Mouse (Mus musculus) limb, embryonic 12.5 days (tissue): ENCODE results near the gene Cisd1. TPM values are rescaled to one million over a fixed set of nuclear protein-coding genes. Genes with fewer than 3 reads are reported as not detected.

Source experiments
- ATAC-seq: fragments of 200-750 bp; cut with Nextera tagmentation; 2 replicates; pipeline ENCODE4 v1.8.0; 2017; ENCODE audit warnings: low read depth, moderate TSS enrichment; ENCODE audit not compliant: insufficient number of reproducible peaks, insufficient read depth, low FRiP score, low TSS enrichment
- H3K27ac ChIP-seq: fragments of 300-500 bp; sonication (generic); 2 replicates; pipeline ENCODE4 v1.5.1; 2016; ENCODE audit warnings: mild to moderate bottlenecking, moderate library complexity
- H3K27me3 ChIP-seq: fragments of 300-500 bp; sonication (generic); 2 replicates; pipeline ENCODE4 v1.6.1; 2016; ENCODE audit warnings: mild to moderate bottlenecking, moderate library complexity
- H3K36me3 ChIP-seq: fragments of 300-500 bp; sonication (generic); 2 replicates; pipeline ENCODE4 v1.6.1; 2016; ENCODE audit warnings: mild to moderate bottlenecking, moderate library complexity
- H3K4me1 ChIP-seq: fragments of 300-500 bp; sonication (generic); replicated peaks from 2 replicates; pipeline ENCODE4 v1.6.1; 2016
- H3K4me2 ChIP-seq: fragments of 300-500 bp; sonication (generic); 2 replicates; pipeline ENCODE4 v1.6.1; 2016; ENCODE audit warnings: mild to moderate bottlenecking, moderate library complexity
- H3K4me3 ChIP-seq: fragments of 300-500 bp; sonication (generic); replicated peaks from 2 replicates; pipeline ENCODE4 v1.5.1; 2016; ENCODE audit warnings: mild to moderate bottlenecking
- H3K9ac ChIP-seq: fragments of 300-500 bp; sonication (generic); replicated peaks from 2 replicates; pipeline ENCODE4 v1.6.1; 2016; ENCODE audit warnings: mild to moderate bottlenecking, moderate library complexity
- H3K9me3 ChIP-seq: fragments of 300-500 bp; sonication (generic); 2 replicates; pipeline ENCODE4 v1.6.1; 2016; ENCODE audit warnings: mild to moderate bottlenecking, moderate library complexity
- WGBS: fragments of 180-500 bp; shearing (Covaris S2); methylation state at CpG from one replicate; pipeline ENCODE4 v1.1.7; 2016; 5-methylcytosine and 5-hydroxymethylcytosine counted together
- polyA plus RNA-seq: library from polyadenylated mRNA; unstranded; fragments of >200 nt; fragmentation: Nextera tagmentation; extraction: Ambion mirVana; gene quantifications from 2 replicates; pipeline ENCODE4 v1.2.1, GENCODE M21; 2016

Gene Cisd1
- polyA plus RNA-seq, 1 experiment from 2014 or later: 98.8 TPM

- peak; percentile 63; the same call in 1 of the 2 replicates for ATAC-seq
- Histone ChIP-seq H3K9me3 (no peaks in the 10 kb centered on the region), H3K4me2 (peak overlapping the region; percentile 48), H3K27ac (no peak overlapping the region), H3K36me3 (no peaks in the 10 kb centered on the region), H3K9ac (no peak overlapping the region), H3K4me3 (0 out of 2 replicates have a peak overlapping the region, but pooled peaks have one; percentile 12), H3K27me3 (peaks cover 4% of the 10 kb centered on the region), H3K4me1 (peaks cover 15% of the 10 kb centered on the region)
- 14% methylated on average over 3 of the region's 11 CpGs for WGBS
These were observed 52.5 kb downstream of the Cisd1 start for GRCm38 (mm10) chr10:71292254-71292653.

- peak overlapping the region; percentile 48 for H3K4me2 ChIP-seq
- H3K9ac ChIP-seq: no peak overlapping the region
- H3K27me3 ChIP-seq: peaks cover 9% of the 10 kb centered on the region
- H3K4me1 ChIP-seq: peaks cover 15% of the 10 kb centered on the region
- no peak for ATAC-seq
- no peak overlapping the region for H3K27ac ChIP-seq
- H3K4me3 ChIP-seq: 0 out of 2 replicates have a peak overlapping the region, but pooled peaks have one; percentile 12
- H3K36me3 ChIP-seq: no peaks in the 10 kb centered on the region
- H3K9me3 ChIP-seq: no peaks in the 10 kb centered on the region
- WGBS: 17% methylated on average over 4 of the region's 4 CpGs
These were observed 53.0 kb downstream of the Cisd1 start for GRCm38 (mm10) chr10:71291801-71292200.

- Histone ChIP-seq H3K36me3 (no peaks in the 10 kb centered on the region), H3K27ac (no peak overlapping the region), H3K4me2 (no peak overlapping the region), H3K27me3 (peaks cover 14% of the 10 kb centered on the region), H3K9ac (no peak overlapping the region), H3K4me3 (no peak overlapping the region), H3K9me3 (no peaks in the 10 kb centered on the region), H3K4me1 (peaks cover 15% of the 10 kb centered on the region)
- WGBS: 20% methylated on average over 3 of the region's 3 CpGs
- peak; percentile 13; the same call in 1 of the 2 replicates for ATAC-seq
These were observed 53.5 kb downstream of the Cisd1 start for GRCm38 (mm10) chr10:71291179-71291661.

GRCm38 (mm10) chr10:71285126-71285580, 59.6 kb downstream of the Cisd1 start, which contains the start of gene Ube2d1:
TSS of gene Ube2d1 (minus strand) at chr10:71285262.
- peaks cover 8% of the 10 kb centered on the region; the same call in 1 of the 2 replicates for H3K36me3 ChIP-seq
- under 1% methylated on average over 50 of the region's 50 CpGs for WGBS
- H3K9me3 ChIP-seq: no peaks in the 10 kb centered on the region

GRCm38 (mm10) chr10:71284511-71285125, 60.1 kb downstream of the Cisd1 start:
- H3K36me3 ChIP-seq: peaks cover 8% of the 10 kb centered on the region; the same call in 1 of the 2 replicates
- peak overlapping the region; percentile 66 for H3K4me2 ChIP-seq
- WGBS: under 1% methylated on average over 41 of the region's 41 CpGs
- peak overlapping the region; percentile 94 for H3K4me3 ChIP-seq
- H3K9me3 ChIP-seq: no peaks in the 10 kb centered on the region
- peaks cover 21% of the 10 kb centered on the region for H3K4me1 ChIP-seq
- peak overlapping the region; percentile 94 for H3K9ac ChIP-seq
- peak overlapping the region; percentile 66 for H3K27ac ChIP-seq
- peaks cover 20% of the 10 kb centered on the region; the same call in 1 of the 2 replicates for H3K27me3 ChIP-seq
- ATAC-seq: peak; percentile 86

More at GRCm38 (mm10) chr10:71285126-71285580, 59.6 kb downstream of the Cisd1 start, which contains the start of gene Ube2d1:
- peak; percentile 90 for ATAC-seq
- Histone ChIP-seq H3K4me1 (peaks cover 21% of the 10 kb centered on the region), H3K27ac (peak within 1 kb of the TSS; percentile 66), H3K4me3 (peak within 1 kb of the TSS; percentile 94), H3K9ac (peak within 1 kb of the TSS; percentile 94), H3K4me2 (peak within 1 kb of the TSS; percentile 66), H3K27me3 (peaks cover 20% of the 10 kb centered on the region; the same call in 1 of the 2 replicates)

- Histone ChIP-seq H3K4me2 (peak overlapping the region; percentile 66), H3K27me3 (peaks cover 20% of the 10 kb centered on the region; the same call in 1 of the 2 replicates), H3K27ac (peak overlapping the region; percentile 66; the same call in 1 of the 2 replicates), H3K4me1 (peaks cover 21% of the 10 kb centered on the region), H3K36me3 (peaks cover 8% of the 10 kb centered on the region; the same call in 1 of the 2 replicates), H3K9me3 (no peaks in the 10 kb centered on the region), H3K4me3 (peak overlapping the region; percentile 94), H3K9ac (peak overlapping the region; percentile 94)
- no peak for ATAC-seq
- 16% methylated on average over 8 of the region's 8 CpGs for WGBS
These were observed 60.6 kb downstream of the Cisd1 start for GRCm38 (mm10) chr10:71284131-71284510.

Other genes with a start within 250 kb of the Cisd1 start
- 15.6 and 17.7 TPM in 2 replicates for gene Bicc1, start 185.3 kb downstream of the Cisd1 start, polyA plus RNA-seq
- gene Tfam, start 106.7 kb downstream of the Cisd1 start, polyA plus RNA-seq: 91.8 and 99.5 TPM in 2 replicates
- 68.9 and 82.0 TPM in 2 replicates for gene Ube2d1, start 59.7 kb downstream of the Cisd1 start, polyA plus RNA-seq
- 18.7 and 19.9 TPM in 2 replicates for gene Ipmk, start 2.8 kb upstream of the Cisd1 start, polyA plus RNA-seq